Mouse (Mus musculus): Measurements from ENCODE around the gene Sinhcaf.
"Not testable (repeated sequence)": the region's sequence is repeated elsewhere in the genome, so short reads cannot be mapped to it uniquely, and the experiment has no call there.

Gene Sinhcaf

DNA sequence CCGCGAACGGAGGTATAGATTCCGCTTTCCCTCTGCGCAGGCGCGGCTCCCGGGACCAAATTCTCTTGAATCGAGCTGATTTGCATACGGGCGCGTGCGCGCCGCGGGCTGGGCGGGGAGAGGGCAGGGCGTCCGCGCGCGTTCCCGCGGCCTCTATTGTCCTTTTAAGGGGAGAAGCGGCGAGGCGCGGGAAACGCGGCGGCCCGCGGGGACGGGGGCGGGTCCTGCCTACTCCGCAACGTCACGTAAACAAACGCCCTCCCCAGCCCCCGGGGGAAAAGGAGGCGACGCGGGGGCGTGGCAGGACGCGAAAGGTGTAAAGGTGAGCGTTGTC, at the start of gene Sinhcaf:
TSS of gene Sinhcaf (minus strand) at position 59 of the 334 bp plus-strand sequence.
- peak; percentile 92 to 95 for DNase-seq (ENCODE audit: low spot score in 2 of 2)

DNA sequence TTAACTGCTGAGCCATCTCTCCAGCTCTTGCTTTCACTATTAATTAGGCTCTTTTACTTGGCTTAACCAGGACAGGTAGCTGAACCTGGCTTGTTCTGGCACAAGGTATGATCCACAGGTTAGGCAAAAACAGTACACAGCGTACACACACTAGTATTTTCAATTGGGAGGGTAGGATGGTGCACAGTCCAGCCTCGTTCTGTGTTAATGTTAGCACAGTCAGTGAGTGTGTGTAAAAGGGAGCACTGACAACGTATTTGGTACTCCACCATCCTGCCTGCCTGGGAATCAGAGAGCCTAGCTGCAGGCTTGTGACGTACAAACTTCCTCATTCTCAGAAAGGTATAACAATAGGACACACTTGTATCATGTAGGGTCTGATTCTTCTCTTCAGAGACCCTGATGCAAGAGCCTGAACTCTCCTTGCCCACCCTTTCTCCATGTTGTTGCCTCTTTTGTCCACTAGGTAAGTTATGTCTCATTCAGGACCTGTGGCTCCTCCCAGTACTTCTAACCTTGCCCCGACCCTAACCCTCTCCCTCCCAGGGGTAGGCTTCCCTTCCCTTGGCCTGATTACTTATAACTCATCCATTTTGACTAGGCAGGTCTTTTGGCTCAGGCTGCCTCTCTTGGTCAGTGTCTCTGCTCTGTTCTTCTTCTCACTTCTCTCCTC, 48.2 kb upstream of the Sinhcaf start:
- no peak for DNase-seq (ENCODE audit: low spot score in 2 of 2)

DNA sequence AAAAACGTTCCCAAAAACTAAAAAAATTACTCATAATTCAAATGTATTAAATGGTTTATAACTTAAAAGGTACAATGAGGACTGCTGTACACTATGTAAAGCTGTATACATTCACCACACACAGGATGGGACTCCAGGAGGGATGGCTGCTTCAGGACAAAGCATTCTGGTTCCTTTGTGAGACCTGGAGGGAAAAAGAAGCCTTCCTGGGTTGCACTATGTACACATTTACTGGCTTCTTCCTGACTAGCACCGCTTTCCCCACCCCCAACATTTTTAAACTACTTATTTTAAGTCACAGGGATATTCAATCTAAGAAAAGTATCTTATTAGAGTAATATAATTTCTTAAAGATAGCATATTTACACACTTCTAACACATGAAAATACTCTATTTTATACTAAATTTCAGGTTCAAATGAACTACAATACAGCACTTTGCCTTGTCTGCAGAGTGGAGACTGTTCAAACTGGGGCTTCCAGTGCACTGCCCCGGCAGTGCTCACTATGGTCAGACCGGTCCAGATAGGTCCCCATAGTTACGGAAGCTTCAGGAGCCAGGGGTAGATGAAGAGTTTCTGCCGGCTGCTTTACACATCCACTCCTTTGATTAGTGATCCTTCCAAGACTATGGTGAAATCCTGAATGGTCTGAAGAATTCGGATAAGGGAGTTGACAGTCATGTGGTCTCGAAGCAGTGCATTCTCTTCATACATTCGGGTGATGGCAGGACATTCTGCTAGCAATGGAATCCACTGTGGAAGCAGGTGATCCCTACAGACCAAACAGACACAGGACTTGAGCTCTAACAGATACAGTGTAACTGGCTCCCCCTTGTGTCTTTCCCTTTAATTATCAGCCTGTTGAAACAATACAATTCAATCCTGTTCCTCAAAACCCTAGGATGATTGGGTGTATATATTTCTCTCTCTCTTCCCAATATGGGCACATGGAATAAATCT, 47.1 kb upstream of the Sinhcaf start:
- no peak for DNase-seq (ENCODE audit: low spot score in 2 of 2)

DNA sequence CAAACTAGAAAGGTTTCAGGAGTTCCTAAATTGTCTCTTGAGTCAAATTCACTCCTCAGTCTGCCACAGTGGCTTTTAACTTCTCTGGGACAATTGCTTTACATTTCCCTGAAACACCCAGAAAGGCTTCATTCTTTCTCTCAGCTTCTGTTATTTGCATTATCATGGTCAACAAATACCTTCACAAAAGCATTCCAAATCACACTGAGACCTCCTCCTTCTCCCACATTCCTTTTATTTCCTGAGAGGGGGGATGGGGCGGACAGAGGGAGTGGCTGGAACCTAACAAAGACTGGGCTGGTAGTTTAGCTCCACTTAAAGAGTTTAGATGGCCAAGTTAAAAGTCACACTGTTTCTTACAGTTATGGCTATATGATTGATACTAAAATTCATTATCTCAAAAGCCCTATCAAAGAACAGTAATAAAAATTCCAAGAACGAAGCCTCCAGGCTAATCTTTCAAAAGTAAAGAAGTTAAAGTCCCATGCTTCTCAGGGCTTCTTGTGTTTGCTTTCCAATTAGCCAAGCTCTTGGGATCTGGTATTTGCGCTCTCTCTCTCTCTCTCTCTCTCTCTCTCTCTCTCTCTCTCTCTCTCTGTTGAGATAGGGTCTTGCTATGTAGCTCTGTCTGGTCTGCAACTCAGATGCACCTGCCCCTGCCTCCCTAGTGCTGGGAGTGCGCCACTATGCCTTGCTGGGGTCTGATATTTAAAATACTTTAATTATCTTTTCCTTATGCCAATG, 46.3 kb upstream of the Sinhcaf start:
- DNase-seq (ENCODE audit: low spot score in 2 of 2): no peak

DNA sequence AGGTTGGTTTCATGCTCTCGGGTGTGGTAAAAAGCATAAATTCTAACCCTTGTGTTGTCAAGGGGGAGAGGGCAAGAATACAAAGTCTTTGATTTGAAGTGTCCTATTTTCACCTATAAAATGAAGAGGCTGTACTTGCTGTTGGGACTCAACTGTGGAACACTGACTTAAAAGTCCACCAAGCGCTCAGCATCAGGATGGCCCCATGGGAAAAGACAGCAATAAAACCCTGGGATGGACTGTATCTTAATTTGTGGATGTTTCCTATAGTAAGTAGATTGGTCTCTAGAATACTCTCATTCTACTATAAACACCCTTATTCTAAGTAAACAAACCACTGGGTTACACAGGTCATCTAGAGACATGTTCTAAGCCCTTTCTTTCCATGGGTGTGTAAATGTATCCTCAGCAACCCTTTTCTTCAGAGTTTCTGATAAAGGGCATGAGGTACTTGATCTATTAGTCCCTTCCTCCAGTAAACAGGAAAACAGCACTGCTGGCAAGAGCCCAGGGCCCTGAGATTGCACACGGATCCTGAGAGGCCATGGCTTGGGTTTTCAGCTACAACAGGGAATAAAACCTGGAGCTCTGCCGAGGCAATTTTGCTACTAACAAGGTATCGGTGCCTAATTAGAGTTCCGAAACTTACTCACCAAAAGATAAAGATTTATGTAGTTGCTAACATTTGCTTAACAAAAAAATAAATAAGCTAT, 45.5 kb upstream of the Sinhcaf start:
- DNase-seq (ENCODE audit: low spot score in 2 of 2): no peak

DNA sequence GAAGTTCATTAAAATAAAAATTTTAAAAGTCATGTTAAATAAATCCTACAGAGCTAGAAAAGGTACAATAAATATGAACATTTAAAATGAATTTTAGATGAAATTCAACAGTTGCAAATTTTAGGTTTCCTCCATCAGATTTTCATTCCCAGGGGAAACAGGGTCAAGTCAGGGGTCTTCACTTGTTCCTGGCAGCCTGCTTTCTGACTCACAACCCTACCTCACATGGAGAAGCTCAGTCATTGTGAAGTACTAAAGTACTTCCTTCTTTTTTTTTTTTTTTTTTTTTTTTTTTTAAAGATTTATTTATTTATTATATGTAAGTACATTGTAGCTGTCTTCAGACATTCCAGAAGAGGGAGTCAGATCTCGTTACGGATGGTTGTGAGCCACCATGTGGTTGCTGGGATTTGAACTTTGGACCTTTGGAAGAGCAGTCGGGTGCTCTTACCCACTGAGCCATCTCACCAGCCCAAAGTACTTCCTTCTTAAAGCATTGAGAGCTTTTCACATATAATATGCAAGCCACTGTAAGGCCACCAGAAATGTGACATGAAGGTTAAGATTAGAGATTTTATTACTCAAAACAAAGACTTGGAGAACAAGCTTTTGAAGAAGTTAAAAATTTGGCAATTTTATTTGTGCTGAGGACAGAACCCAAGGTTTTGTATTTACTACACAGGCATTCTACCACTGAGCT, 43.7 kb upstream of the Sinhcaf start:
- not testable (repeated sequence) for DNase-seq (ENCODE audit: low spot score in 2 of 2)

DNA sequence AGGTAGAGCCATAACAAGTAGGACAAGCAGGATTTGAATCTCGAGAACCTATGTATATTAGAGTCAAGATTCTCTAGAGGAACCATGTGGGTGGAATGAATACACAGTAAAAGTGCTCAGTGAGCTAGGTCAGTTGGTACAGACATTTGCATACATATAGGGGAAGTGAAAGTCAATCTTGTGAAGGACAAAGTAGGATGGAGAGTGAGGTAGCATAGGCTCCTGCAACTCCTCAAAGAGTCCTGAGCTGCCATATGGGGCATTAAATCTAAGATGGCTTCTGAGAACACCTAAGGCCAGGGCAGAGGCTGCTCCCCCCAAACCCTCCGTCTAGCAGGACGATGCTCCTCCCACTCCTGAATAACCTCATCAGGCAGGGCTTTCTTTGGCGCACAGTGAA, 39.7 kb upstream of the Sinhcaf start:
- DNase-seq (ENCODE audit: low spot score in 2 of 2): no peak

DNA sequence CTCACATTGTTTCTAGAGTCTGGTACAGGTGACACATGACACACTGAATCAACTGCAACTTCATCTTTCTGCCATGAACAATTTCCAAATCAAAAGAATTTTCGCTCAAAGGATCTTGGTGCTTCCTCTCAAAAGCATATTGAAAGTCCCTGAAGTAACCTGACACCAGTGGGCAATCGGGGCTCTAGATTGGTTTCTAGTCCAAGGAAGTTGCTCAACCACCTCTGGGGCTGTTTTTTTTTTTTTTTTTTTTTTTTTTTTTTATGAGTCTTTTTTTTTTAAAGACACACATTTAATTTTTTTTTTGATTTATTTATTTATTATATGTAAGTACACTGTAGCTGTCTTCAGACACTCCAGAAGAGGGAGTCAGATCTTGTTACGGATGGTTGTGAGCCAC, 34.2 kb upstream of the Sinhcaf start:
- DNase-seq (ENCODE audit: low spot score in 2 of 2): no peak

DNA sequence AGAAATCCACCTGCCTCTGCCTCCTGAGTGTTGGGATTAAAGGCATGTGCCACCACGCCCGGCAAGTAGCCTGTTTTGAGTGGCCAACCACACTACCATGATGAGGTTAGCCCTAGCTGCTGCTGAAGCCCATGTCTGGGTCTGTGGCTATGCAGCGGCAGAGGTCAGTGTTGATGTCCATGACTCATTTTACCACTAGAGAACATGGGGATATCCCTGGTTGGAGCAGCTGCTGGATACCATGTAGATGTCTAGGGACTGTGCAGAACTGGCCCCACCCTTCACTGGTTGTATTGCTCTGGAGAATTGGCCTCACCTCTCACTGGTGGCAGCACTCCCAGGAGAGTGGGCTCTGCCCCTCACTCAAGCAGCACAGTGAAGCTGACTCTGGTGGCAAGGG, 28.8 kb upstream of the Sinhcaf start:
- no peak for DNase-seq (ENCODE audit: low spot score in 2 of 2)

DNA sequence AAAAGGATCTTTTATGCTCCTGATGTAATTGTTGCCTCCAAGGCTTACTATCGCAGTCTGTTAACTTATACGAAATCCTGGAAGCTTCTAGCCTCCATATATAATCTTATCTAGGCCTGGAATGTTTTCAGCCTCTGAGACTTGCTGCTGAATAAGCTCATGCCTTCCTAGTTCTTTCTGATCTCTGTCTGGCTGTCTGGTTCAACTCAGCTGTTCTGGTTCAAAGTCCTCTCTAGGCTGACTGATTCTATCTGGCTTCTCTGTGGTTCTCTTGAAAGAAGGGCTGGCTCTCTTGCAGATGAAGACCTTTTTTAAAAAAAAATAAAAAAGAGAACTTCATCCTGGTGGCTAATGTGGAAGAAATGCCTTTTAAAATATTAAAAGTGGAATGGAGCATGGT, 26.6 kb upstream of the Sinhcaf start:
- no peak for DNase-seq (ENCODE audit: low spot score in 2 of 2)

DNA sequence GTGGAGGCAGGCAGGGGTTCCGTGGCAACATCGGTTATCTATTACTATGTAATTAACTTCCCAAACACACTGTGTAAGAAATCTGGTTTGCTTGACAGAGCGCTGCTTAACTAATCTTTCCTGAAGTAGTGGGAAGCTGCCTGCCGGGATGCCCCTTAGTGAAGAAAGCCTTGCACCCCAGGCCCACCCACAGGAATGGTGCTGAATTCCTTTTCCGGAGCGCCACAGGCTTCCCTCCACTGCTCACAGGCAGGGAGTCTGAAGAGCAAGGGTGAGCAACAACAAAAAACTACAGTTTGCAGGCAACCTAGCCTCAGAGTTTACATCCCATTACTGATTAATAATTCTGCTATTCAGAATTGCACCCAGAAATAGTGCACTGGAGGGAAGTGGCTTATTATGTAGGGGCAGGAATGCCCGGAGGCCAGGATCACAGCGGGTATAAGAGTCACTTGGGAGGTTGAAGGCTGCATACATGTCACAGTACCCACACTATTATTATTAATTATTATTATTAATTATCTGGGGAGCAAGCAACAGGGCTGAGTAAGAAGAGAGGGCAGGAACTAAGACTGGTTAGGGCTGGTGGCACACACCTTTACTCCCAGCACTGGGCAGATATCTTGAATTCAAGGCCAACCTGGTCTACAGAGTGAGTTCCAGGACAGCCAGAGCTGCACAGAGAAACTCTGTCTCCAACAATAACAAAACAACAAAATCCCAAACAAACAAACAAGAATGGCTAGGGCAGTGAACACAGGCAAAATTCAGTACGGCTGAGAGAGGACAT, 26.0 kb upstream of the Sinhcaf start:
- DNase-seq (ENCODE audit: low spot score in 2 of 2): no peak

DNA sequence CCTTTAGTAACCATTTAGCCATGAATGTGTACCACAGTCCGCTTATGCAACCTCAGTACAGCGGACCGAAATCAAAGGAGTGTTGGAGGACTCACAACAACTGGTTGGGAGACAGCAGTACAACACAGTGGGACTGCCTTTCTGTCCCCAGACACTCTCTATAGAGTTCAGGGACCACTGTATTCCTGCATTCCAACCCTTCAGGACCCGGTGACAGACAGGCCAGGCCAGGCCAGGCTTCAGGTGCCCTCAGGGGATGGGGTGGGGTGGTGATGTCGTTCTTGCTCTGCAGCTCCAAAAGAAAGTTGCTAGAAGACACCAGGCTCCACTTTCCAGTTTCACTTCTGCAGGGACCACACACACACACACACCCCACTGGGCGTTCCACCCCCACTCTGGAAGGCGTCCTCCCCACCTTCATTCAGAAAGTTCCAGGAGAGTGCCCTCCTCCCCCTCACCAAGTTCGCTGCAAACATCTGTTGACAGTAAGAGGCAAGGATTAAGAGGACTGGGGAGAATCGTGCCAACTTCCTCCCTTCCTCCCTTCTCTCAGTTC, 25.2 kb upstream of the Sinhcaf start:
- DNase-seq (ENCODE audit: low spot score in 2 of 2): no peak

DNA sequence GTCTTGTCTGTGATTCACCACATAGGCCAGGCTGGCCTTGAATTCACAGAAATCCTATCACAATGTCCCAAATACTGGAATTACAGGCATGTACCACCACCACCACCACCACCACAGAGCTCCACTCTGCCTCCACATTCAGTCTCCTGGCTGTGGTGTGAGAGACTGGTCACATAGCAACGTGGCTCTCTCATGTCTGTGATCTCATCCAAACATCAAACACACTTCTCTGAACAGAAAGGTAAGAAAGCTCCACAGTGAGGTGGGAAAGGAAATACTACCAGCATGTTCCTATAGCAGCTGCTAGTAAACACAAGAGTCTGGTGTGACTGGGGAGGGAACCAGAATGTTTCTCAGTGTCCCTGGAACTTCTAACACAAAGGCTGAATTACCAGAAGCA, 15.0 kb upstream of the Sinhcaf start:
- no peak for DNase-seq (ENCODE audit: low spot score in 2 of 2)

DNA sequence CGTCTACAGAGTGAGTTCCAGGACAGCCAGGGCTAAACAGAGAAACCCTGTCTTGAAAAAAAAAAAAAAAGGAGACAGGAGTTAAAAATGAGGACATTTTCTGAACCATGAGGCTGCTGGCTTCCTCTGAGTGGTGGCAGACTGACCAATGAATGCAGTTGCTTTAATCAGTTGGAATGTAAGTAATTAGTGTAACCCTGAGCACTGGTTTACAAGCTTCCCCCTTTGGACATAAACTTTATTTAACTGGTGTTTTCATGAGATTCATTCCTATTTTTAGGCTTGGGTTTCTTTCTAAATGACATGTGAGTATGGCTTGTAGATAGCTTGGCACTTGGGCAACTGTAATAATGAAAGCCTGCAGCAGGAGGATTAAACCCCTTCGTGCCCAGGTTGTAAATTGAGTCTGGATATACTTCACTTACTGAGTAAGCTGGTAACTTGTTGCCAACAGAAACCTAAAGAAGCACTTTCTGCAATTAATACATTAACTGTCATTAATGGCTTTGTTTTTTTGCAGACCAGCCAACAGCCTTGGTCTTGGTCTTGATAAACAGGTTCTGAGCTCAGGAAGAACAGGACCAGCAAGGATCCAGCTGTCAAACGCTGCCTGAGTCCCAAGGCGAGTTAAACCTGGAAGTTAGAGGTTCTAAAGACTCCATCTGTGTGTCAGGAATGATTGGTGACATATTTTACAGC, 13.4 kb upstream of the Sinhcaf start:
- DNase-seq (ENCODE audit: low spot score in 2 of 2): no peak

DNA sequence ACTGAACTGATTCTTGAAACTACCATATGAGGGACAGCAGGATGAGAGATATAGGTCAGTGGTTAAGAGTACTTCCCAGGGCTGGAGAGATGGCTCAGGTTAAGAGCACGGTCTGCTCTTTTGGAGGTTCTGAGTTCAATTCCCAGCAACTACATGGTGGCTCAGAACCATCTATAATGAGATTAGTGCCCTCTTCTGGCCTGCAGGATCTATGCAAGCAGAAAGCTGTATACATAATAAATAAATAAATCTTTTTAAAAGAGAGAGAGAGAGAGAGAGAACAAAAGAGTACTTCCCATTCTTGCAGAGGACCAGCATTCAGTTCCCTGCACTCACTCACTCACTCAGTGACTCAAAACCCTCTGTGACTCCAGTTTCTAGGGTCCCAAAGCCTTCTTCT, 12.4 kb upstream of the Sinhcaf start:
- no peak for DNase-seq (ENCODE audit: low spot score in 2 of 2)

DNA sequence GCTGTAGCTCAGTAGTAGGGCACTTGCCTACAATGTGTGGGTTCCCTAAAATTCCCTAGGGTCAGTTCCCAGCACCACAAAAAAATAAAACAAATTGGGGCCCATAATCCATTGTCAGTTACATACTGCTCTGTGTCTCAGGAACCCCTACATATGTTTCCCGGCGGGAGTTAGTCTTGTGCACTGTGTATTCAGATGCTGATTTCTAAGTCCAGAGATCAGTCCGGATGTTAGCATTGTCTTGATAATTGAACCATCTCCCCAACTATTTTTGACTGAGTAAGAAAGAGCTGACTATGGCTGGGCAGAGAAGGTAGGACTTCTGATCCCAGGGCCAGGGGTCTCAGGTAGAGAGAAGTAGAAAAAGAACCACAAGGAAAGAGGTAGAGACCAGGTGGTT, 10.8 kb upstream of the Sinhcaf start:
- no peak for DNase-seq (ENCODE audit: low spot score in 2 of 2)

DNA sequence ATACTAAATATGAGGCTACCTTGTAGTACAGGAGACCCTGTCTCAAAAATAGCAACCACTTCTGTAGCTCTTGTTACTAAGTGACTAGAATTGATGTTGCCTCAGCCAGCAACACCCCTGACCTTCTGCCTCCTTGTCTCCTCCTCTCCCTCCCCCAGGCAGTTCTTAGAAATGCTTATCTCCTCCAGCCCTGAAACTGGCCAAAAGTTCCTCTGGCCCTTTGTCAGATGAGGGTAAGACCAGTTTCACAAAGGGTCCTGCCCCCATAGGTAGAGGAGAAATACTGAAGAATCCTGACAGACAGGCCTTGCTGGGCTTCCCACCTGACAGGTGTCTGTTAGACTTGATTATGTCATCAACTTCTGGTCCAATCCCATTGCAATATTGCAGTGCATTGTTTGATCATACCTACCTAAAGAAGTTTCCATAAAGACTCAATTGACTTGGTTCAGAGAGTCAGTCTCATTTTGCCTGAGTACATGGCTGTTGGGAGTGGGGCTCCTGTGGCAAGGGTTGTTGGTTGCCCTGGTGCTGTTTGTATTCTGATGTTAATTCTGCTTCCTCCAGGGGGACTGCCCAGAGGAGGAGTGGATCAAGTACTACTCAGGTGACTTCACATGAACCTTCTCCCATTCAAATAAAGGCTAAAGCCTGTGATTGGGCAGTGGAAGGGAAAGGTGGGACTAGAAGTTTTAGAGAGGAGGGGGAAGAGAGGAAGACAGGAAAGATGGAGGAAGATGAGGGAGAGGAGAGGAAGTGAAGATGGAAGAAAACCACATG, 9.6 kb upstream of the Sinhcaf start:
- DNase-seq (ENCODE audit: low spot score in 2 of 2): no peak

DNA sequence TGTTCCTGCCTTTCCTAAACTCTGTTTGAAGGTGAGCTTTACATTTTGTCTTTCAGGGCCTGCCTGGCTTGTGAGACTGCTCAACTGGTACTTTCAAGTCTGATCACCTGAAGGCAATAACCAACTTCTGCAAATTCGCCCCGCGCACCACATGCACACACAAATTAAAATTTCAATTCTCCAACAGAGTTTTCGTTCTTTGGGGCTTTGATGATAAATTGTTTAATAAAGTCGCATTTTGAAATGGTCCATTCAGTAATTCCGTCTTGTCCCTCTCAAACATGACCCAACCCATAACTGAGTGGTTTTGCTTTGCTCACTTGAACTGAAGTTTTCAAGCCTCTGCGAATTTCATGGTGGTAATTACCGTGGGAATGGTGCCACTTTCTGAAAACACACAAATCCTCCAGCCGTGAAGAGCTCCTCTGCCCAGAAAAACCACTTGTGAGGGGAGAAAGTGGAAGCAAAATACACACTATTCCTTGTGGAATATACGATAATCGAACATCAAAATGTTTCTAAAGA, 676 bp upstream of the Sinhcaf start:
- DNase-seq (ENCODE audit: low spot score in 2 of 2): no peak

Data from right cerebral cortex, postnatal 36 days (tissue).